Mouse (Mus musculus) mammary gland, adult 2 months (tissue): ENCODE measurements around the gene Tmem121. TPM values are rescaled to one million over a fixed set of nuclear protein-coding genes. Genes with fewer than 3 reads are reported as not detected.

Experiments
- polyA plus RNA-seq: library from polyadenylated mRNA; depleted of rRNA; stranded (reverse); fragments of >200 nt; gene quantifications from 2 replicates; pipeline ENCODE4 v1.2.3, GENCODE M21; 2012; ENCODE audit warnings: low replicate concordance; rRNA removed

Tmem121 gene
- 1.1 and 3.0 TPM in 2 replicates for polyA plus RNA-seq

GRCm38 (mm10) chr12:113185442-113186291 is at the start of gene Tmem121:
Gene Tmem121, plus strand, starts transcription at chr12:113185930.

GRCm38 (mm10) chr12:113139908-113140615 is 45.7 kb upstream of the Tmem121 start, which contains the start of gene Crip2:
Gene Crip2, plus strand, starts transcription at chr12:113140236.

GRCm38 (mm10) chr12:113146112-113147057 is 39.3 kb upstream of the Tmem121 start, which contains the start of gene Crip1:
Gene Crip1, plus strand, starts transcription at chr12:113146316.

GRCm38 (mm10) chr12:113155887-113156539 is 29.7 kb upstream of the Tmem121 start, which contains the start of gene Tedc1:
Gene Tedc1, plus strand, starts transcription at chr12:113156421.

Other genes with a start within 250 kb of the Tmem121 start
- gene Nudt14, start 243.8 kb upstream of the Tmem121 start, polyA plus RNA-seq: 31.3 and 33.2 TPM in 2 replicates
- gene Btbd6, start 209.4 kb upstream of the Tmem121 start, polyA plus RNA-seq: 26.8 and 124 TPM in 2 replicates
- gene Brf1, start 185.2 kb upstream of the Tmem121 start, polyA plus RNA-seq: 55.7 and 134 TPM in 2 replicates
- gene Pacs2, start 171.4 kb upstream of the Tmem121 start, polyA plus RNA-seq: 57.6 and 59.4 TPM in 2 replicates
- 0.27 and 0.31 TPM in 2 replicates for gene Tex22, start 111.4 kb upstream of the Tmem121 start, polyA plus RNA-seq
- 61.7 and 146 TPM in 2 replicates for gene Mta1, start 87.7 kb upstream of the Tmem121 start, polyA plus RNA-seq
- gene Crip2, start 45.7 kb upstream of the Tmem121 start, polyA plus RNA-seq: 324 and 338 TPM in 2 replicates
- gene Crip1, start 39.6 kb upstream of the Tmem121 start, polyA plus RNA-seq: 673 and 1,071 TPM in 2 replicates
- 5.6 and 11.1 TPM in 2 replicates for gene Tedc1, start 29.5 kb upstream of the Tmem121 start, polyA plus RNA-seq